Mouse (Mus musculus) embryonic fibroblast, embryonic 13.5 days (primary cell): ENCODE measurements around the gene Rab12.

Source experiments
- CTCF ChIP-seq: IDR thresholded peaks from 2 replicates; pipeline ENCODE4 v1.5.1; 2011; ENCODE audit warnings: mild to moderate bottlenecking, control low read depth, low read length, moderate library complexity, borderline replicate concordance; ENCODE audit not compliant: insufficient read depth
- POLR2A ChIP-seq: IDR thresholded peaks from 2 replicates; pipeline ENCODE4 v1.6.1; 2011; ENCODE audit warnings: low read depth, mild to moderate bottlenecking, control low read depth, low read length, moderate library complexity

GRCm38 (mm10) chr17:66516953-66517352 lies 2.6 kb downstream of the Rab12 start:
- TF ChIP-seq POLR2A = no peak
- TF ChIP-seq CTCF = no peak
